Mouse (Mus musculus) E14TG2a.4 (cell line): Measurements from ENCODE around the gene Lingo3.

ENCODE experiments used
- H3K27me3 ChIP-seq: 2 replicates; pipeline ENCODE4 v1.6.1; 2014; ENCODE audit warnings: low read length, control low read depth; ENCODE audit not compliant: insufficient read depth
- H3K36me3 ChIP-seq: 2 replicates; pipeline ENCODE4 v1.6.1; 2014; ENCODE audit warnings: low read length, control low read depth; ENCODE audit not compliant: insufficient read depth
- H3K4me1 ChIP-seq: replicated peaks from 2 replicates; pipeline ENCODE4 v1.6.1; 2014; ENCODE audit warnings: low read depth, low read length, control low read depth
- H3K4me3 ChIP-seq: replicated peaks from 2 replicates; pipeline ENCODE4 v1.5.1; 2014; ENCODE audit warnings: mild to moderate bottlenecking, low read length
- H3K9me3 ChIP-seq: 2 replicates; pipeline ENCODE4 v1.6.1; 2014; ENCODE audit warnings: low read length, control low read depth
- CTCF ChIP-seq: conservative IDR thresholded peaks from 2 replicates; pipeline ENCODE4 v1.5.1; 2014; ENCODE audit warnings: low read length
- NANOG ChIP-seq: IDR thresholded peaks from 2 replicates; pipeline ENCODE4 v1.6.1; 2014; ENCODE audit warnings: borderline replicate concordance, low read length, mixed read lengths
- POU5F1 ChIP-seq: IDR thresholded peaks from 2 replicates; pipeline ENCODE4 v1.6.1; 2014; ENCODE audit warnings: low read length, borderline replicate concordance

The Lingo3 gene

DNA sequence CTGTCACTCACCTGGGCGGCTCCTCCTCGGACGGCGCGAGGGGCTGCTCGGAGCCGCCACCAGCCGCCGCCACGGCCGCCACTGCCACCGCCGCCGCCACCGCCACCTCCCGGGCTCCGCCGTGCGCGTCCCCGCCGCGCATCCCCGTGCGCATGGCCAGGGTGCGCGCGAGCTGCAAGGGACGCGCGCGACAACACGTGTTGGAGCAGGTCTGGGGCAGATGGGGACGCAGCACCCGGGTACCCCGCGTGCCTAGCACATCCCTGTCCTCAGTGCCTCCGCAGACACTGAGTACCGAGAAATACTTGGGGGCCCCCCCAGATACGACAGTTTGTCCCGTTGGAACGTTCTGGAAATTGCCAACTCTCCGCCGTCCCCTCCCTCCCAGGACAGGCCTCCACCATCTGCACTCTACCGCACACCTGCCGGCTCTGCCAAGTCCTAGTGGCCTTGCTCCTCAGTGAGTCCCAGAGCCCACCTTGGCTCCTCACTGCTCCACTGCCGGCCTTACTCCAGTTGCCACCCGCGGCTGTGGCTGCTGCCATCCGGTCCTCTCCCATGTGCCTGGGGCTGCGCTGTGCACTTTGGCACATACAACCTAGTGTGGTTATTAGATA is at the start of gene Lingo3:
Lingo3 (minus strand) TSS at position 109 of the 617 bp plus-strand sequence.
- Histone ChIP-seq H3K27me3 (peaks cover 70% of the 10 kb centered on the region), H3K4me1 (peaks cover 68% of the 10 kb centered on the region), H3K9me3 (no peaks in the 10 kb centered on the region), H3K36me3 (no peaks in the 10 kb centered on the region), H3K4me3 (peak within 1 kb of the TSS; percentile 80)
- TF ChIP-seq CTCF, result no peak

DNA sequence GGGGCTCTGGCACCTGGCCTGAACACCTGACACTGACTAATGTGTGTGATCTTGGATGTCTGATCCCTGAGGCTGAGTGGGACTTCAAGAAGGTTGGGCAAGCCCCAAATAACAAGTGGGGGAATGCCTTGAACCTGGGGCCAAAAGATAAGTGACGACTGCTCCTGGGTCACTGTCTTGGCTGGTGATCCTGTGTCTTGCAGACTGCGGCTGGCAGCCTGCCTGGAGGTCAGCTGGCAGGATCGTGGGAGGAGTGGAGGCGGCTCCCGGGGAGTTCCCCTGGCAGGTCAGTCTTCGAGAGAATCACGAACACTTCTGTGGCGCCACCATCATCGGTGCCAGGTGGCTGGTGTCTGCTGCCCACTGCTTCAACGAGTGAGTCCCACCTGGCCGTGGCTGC is 43.3 kb upstream of the Lingo3 start:
- TF ChIP-seq NANOG (no peak), POU5F1 (no peak), CTCF (no peak)

DNA sequence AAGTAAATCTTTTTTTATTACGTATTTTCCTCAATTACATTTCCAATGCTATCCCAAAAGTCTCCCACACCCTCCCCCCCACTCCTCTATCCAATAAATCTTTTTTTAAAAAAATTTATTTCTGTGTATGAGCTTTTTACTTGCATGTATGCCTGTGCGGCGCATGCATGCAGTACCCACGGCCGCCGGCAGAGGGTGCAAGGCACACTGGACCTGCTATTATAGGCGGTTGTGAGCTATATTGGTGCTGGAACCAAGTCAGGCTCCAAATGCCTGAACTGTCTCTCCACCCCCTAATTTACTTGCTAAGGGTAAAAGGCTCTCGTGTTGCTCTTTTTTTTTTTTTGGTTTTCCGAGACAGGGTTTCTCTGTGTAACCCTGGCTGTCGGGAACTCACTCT is 37.5 kb upstream of the Lingo3 start:
- H3K36me3 ChIP-seq, result no peaks in the 10 kb centered on the region
- no peaks in the 10 kb centered on the region for H3K9me3 ChIP-seq
- no peak overlapping the region for H3K4me3 ChIP-seq
- TF ChIP-seq CTCF (peak; percentile 92), NANOG (no peak)
- H3K27me3 ChIP-seq, result peaks cover 25% of the 10 kb centered on the region
- H3K4me1 ChIP-seq, result peaks cover 29% of the 10 kb centered on the region

More for the DNA sequence above, 43.3 kb upstream of the Lingo3 start:
- Histone ChIP-seq H3K4me1 (peaks cover 27% of the 10 kb centered on the region), H3K27me3 (peaks cover 65% of the 10 kb centered on the region), H3K36me3 (no peaks in the 10 kb centered on the region), H3K4me3 (no peak overlapping the region), H3K9me3 (peaks cover 2% of the 10 kb centered on the region; the same call in 1 of the 2 replicates)

GRCm38 (mm10) chr10:80880901-80881300 is 37.1 kb upstream of the Lingo3 start:
- no peak for TF ChIP-seq POU5F1
- peak; percentile 34 for TF ChIP-seq CTCF
- TF ChIP-seq NANOG, result no peak
- H3K9me3 ChIP-seq, result no peaks in the 10 kb centered on the region

GRCm38 (mm10) chr10:80880131-80880641 is 36.3 kb upstream of the Lingo3 start:
- peak; percentile 87 for TF ChIP-seq CTCF
- TF ChIP-seq POU5F1, result no peak
- Histone ChIP-seq H3K9me3 (no peaks in the 10 kb centered on the region), H3K4me3 (no peak overlapping the region), H3K4me1 (peaks cover 31% of the 10 kb centered on the region), H3K27me3 (peaks cover 17% of the 10 kb centered on the region), H3K36me3 (no peaks in the 10 kb centered on the region)

More at GRCm38 (mm10) chr10:80880901-80881300, 37.1 kb upstream of the Lingo3 start:
- no peak overlapping the region for H3K4me3 ChIP-seq
- peaks cover 31% of the 10 kb centered on the region for H3K4me1 ChIP-seq
- no peaks in the 10 kb centered on the region for H3K36me3 ChIP-seq
- peaks cover 23% of the 10 kb centered on the region for H3K27me3 ChIP-seq

DNA sequence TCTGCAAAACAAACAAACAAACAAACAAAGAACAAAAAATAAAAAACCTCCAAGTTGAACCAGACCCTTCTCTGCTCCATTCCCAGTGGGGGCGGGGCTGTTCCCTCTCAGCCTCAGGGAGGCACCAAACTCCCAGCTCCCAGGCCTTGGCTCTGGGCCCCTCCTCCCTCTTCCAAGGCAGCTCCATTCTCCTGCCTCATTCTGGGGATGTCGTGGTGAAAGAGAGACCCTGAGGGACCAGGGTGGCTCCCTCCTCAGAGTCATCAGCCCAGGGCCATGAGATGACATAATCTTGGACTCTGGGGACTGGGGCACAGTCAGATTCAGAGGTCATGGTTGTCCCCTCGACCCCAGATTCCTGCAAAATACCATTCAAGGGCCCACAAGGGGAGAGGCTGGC is 32.8 kb upstream of the Lingo3 start:
- peaks cover 25% of the 10 kb centered on the region for H3K4me1 ChIP-seq
- TF ChIP-seq CTCF, result no peak
- TF ChIP-seq POU5F1, result no peak
- TF ChIP-seq NANOG, result no peak

GRCm38 (mm10) chr10:80876028-80876427 is 32.2 kb upstream of the Lingo3 start:
- peaks cover 24% of the 10 kb centered on the region for H3K27me3 ChIP-seq
- H3K36me3 ChIP-seq, result no peaks in the 10 kb centered on the region
- TF ChIP-seq POU5F1 (no peak), NANOG (no peak), CTCF (peak; percentile 71)
- H3K4me1 ChIP-seq, result peaks cover 26% of the 10 kb centered on the region
- no peaks in the 10 kb centered on the region for H3K9me3 ChIP-seq
- H3K4me3 ChIP-seq, result no peak overlapping the region

More for the DNA sequence above, 32.8 kb upstream of the Lingo3 start:
- Histone ChIP-seq H3K36me3 (no peaks in the 10 kb centered on the region), H3K27me3 (peaks cover 20% of the 10 kb centered on the region), H3K4me3 (no peak overlapping the region), H3K9me3 (no peaks in the 10 kb centered on the region)

- no peak for TF ChIP-seq NANOG
- no peak for TF ChIP-seq POU5F1
- TF ChIP-seq CTCF, result no peak
- Histone ChIP-seq H3K36me3 (no peaks in the 10 kb centered on the region), H3K4me3 (no peak overlapping the region), H3K9me3 (no peaks in the 10 kb centered on the region), H3K4me1 (peaks cover 20% of the 10 kb centered on the region), H3K27me3 (peaks cover 24% of the 10 kb centered on the region)
Observed at GRCm38 (mm10) chr10:80874035-80874434, 30.2 kb upstream of the Lingo3 start.

DNA sequence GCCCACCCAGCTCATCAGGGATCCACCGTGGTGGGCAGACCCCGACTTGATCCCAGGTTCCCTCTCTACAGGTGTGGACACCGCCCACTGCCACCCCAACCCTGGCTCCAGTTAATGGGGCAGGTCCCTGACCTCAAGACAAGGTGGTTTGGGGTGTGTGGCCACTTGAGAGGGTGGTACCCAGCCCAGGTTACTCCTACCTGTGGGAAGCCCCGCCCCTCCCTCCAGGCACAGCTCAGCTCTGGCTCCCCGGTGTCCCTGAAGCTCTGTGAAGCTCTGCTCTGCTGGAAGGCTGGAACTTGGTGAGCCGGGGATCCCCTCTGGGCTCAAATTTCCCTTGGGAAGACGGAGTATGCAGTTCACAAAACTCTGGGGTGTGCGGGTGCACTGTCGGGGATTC is 27.7 kb upstream of the Lingo3 start, which contains the start of gene Tmprss9:
Tmprss9 (plus strand) TSS at position 268 of the 400 bp plus-strand sequence.
- no peak for TF ChIP-seq CTCF
- no peak for TF ChIP-seq NANOG
- no peak for TF ChIP-seq POU5F1
- no peak within 1 kb of the TSS for H3K4me3 ChIP-seq
- H3K27me3 ChIP-seq, result peaks cover 21% of the 10 kb centered on the region
- H3K9me3 ChIP-seq, result no peaks in the 10 kb centered on the region
- peaks cover 21% of the 10 kb centered on the region for H3K4me1 ChIP-seq
- H3K36me3 ChIP-seq, result peaks cover 18% of the 10 kb centered on the region
